Mouse (Mus musculus) spleen, adult 2 months (tissue): ENCODE results near the gene Prss53.

Experiments
- CTCF ChIP-seq: fragments of 200-500 bp; IDR thresholded peaks from 2 replicates; pipeline ENCODE4 v1.5.1; 2011; ENCODE audit warnings: mild to moderate bottlenecking, inconsistent platforms; ENCODE audit not compliant: insufficient read depth, insufficient read length, insufficient replicate concordance; ENCODE audit errors: extremely low read depth
- POLR2A ChIP-seq: fragments of 200-500 bp; IDR thresholded peaks from 2 replicates; pipeline ENCODE4 v1.6.1; 2011; ENCODE audit warnings: low read depth, low read length, inconsistent platforms

DNA sequence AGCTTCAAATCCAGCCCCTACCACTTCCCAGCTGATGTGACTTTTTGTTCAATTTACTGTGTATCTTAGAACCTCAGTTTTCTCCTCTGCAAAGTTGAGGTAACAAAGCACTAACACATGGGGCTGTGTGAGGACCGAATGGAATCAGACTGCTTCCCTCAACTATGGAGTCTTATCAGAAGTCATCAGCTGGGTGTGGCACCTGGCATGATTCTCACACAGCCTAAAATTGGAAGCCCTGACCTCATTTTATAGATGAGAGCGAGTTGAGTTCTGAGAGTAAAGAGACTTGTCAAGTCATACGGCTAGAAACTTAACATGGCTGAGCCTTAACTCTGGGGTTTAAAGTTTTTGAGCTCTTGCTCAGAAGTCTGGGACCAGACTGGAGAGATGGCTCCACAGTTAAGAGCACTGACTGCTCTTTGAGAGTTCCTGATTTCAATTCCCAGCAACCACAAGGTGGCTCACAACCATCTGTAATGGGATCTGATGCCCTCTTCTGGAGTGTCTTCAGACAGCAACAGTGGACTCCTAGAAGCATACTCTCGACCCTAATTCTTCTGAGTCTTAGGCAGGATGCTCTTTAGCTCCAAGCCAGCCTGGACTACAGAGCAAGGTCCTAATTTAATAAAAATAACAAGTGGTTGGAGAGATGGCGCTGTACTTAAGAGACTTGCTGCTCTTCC lies 20.5 kb downstream of the Prss53 start:
- TF ChIP-seq CTCF (no peak), POLR2A (no peak)
